ENCODE assay signal across 24 mouse cellular contexts in genomic region chr4:100057381-100057780, GRCm38 (mm10). TPM values are rescaled to one million over a fixed set of nuclear protein-coding genes. Genes with fewer than 3 reads are reported as not detected.
"Had no signal": no experiment of that assay in that cellular context is flagged by ENCODE, and none has a peak within 500 bp of the region (broad histone marks: within the 10 kb centered on the region; RNA-seq: fewer than 3 reads in every experiment).

No protein-coding gene starts in this region.

- H3K27me3 ChIP-seq: limb, embryonic 12.5 days; limb, embryonic 15.5 days; lung, embryonic 15.5 days; megakaryocyte, embryonic 14.5 days; midbrain, embryonic 13.5 days; neural tube, embryonic 13.5 days; stomach, embryonic 15.5 days had no signal

- H3K27ac ChIP-seq: limb, embryonic 12.5 days; limb, embryonic 15.5 days; liver, embryonic 14.5 days; lung, embryonic 15.5 days; midbrain, embryonic 10.5 days; midbrain, embryonic 13.5 days; neural tube, embryonic 13.5 days; stomach, embryonic 15.5 days had no signal

- H3K4me1 ChIP-seq: megakaryocyte, embryonic 14.5 days; neural tube, embryonic 13.5 days had no signal

- H3K4me2 ChIP-seq: limb, embryonic 12.5 days; limb, embryonic 15.5 days; lung, embryonic 15.5 days; midbrain, embryonic 13.5 days; neural tube, embryonic 13.5 days; stomach, embryonic 15.5 days had no signal

- H3K4me3 ChIP-seq: limb, embryonic 12.5 days; limb, embryonic 15.5 days; lung, embryonic 15.5 days; megakaryocyte, embryonic 14.5 days; midbrain, embryonic 10.5 days; midbrain, embryonic 13.5 days; myocyte; neural tube, embryonic 13.5 days; stomach, embryonic 15.5 days had no signal

- H3K36me3 ChIP-seq: limb, embryonic 12.5 days; limb, embryonic 15.5 days; lung, embryonic 15.5 days; midbrain, embryonic 10.5 days; midbrain, embryonic 13.5 days; neural tube, embryonic 13.5 days; stomach, embryonic 15.5 days had no signal

- ATAC-seq: midbrain, embryonic 13.5 days; midbrain, embryonic 16.5 days had no signal

- H3K9ac ChIP-seq: limb, embryonic 12.5 days; limb, embryonic 15.5 days; liver, embryonic 14.5 days; lung, embryonic 15.5 days; midbrain, embryonic 13.5 days; neural tube, embryonic 13.5 days; stomach, embryonic 15.5 days had no signal

- DNase-seq: kidney, adult 18-20 months; kidney, adult 9 months; kidney, postnatal 14 days; kidney, postnatal 4 days; lung, adult 18-20 months; lung, postnatal 10 days; lung, postnatal 36 days; retina, postnatal 1 day; right cerebral cortex, postnatal 25 days; spleen, adult 18-20 months; thymus, postnatal 25 days had no signal

- H3K9me3 ChIP-seq: limb, embryonic 12.5 days; limb, embryonic 15.5 days; lung, embryonic 15.5 days; megakaryocyte, embryonic 14.5 days; midbrain, embryonic 10.5 days; midbrain, embryonic 13.5 days; neural tube, embryonic 13.5 days; stomach, embryonic 15.5 days had no signal

RNA-seq across cellular contexts. Expression of gene Ror1, which starts 38.2 kb away (rescaled TPM):
- total RNA-seq: monocyte, adult 5-6 weeks; neutrophil, adult 5-6 weeks had no signal
